In the genomic region with DNA sequence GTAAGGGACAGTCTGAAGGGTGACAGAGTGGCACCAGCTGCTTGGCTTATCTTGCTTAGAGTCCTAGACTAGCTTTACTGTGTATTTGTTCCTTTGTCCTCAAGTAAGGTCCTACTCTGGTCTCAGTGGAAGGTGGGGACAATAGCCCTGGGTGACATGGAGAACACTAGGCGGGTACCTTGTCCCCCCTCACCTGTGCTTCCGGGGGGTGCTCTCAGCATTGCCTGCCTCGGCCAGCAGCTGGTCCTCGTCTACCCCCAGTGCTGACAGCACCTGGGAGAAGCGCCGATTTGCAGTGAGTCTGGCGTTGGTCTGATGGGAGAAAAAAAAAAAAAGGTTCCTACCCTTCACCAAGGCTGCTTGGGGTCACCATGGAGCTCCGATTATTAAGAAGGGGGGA, we compare ENCODE assay signal across 9 mouse cellular contexts. TPM values are rescaled to one million over a fixed set of nuclear protein-coding genes. Genes with fewer than 3 reads are reported as not detected.
DNase-seq lines count a peak whose midpoint lies in the region; ATAC-seq and TF ChIP-seq lines count a peak whose summit lies in the region.
"Had no signal": no experiment of that assay in that cellular context is flagged by ENCODE, and none has a peak within 500 bp of the region (broad histone marks: within the 10 kb centered on the region; RNA-seq: fewer than 3 reads in every experiment).

No protein-coding gene starts in this region.

- H3K27ac ChIP-seq in hindbrain, embryonic 10.5 days, result peak overlapping the region; percentile 93; the same call in 1 of the 2 replicates
- no peak overlapping the region for H3K27ac ChIP-seq in hindbrain, embryonic 16.5 days (ENCODE audit: low read depth, low read length)
- no peak overlapping the region for H3K27ac ChIP-seq in ES-Bruce4 (ENCODE audit: insufficient read depth, low read length)
- H3K27ac ChIP-seq in embryonic fibroblast, embryonic 13.5 days (ENCODE audit: insufficient read depth, low read length), result no peak overlapping the region
- peak overlapping the region; percentile 87 for H3K27ac ChIP-seq in liver, postnatal 0 days (ENCODE audit: low read depth)

- no peak for DNase-seq in hindbrain, embryonic 10.5 days (ENCODE audit: low spot score)
- peak; percentile 12 for DNase-seq in liver, postnatal 0 days
- no peak for DNase-seq in right cerebral cortex, adult 2 months (ENCODE audit: low spot score in 2 of 2)
- DNase-seq in gastrocnemius, adult 8-10 months (ENCODE audit: low spot score in 2 of 2), result no peak
- no peak for DNase-seq in right cerebral cortex, adult 18-20 months
- DNase-seq: cerebellum, adult 8-10 months had no signal

- H3K4me3 ChIP-seq in hindbrain, embryonic 10.5 days, result peak overlapping the region; percentile 100; the same call in 1 of the 2 replicates
- no peak overlapping the region for H3K4me3 ChIP-seq in hindbrain, embryonic 16.5 days (ENCODE audit: low read length)
- no peak overlapping the region for H3K4me3 ChIP-seq in ES-Bruce4 (ENCODE audit: low read depth, low read length)
- H3K4me3 ChIP-seq in embryonic fibroblast, embryonic 13.5 days (ENCODE audit: insufficient read depth, low read length), result 0 out of 2 replicates have a peak overlapping the region, but pooled peaks have one; percentile 81
- H3K4me3 ChIP-seq in liver, postnatal 0 days (ENCODE audit: low read depth, low read length), result peak overlapping the region; percentile 85

- no peaks in the 10 kb centered on the region for H3K9me3 ChIP-seq in hindbrain, embryonic 10.5 days
- no peaks in the 10 kb centered on the region for H3K9me3 ChIP-seq in hindbrain, embryonic 16.5 days (ENCODE audit: control insufficient read depth, low read length)
- no peaks in the 10 kb centered on the region for H3K9me3 ChIP-seq in ES-Bruce4 (replicated peaks; ENCODE audit: control insufficient read depth, insufficient read depth, low read length, poor library complexity, severe bottlenecking)
- H3K9me3 ChIP-seq in liver, postnatal 0 days (ENCODE audit: low read length), result no peaks in the 10 kb centered on the region

- no peak for ATAC-seq in hindbrain, embryonic 16.5 days
- ATAC-seq in liver, postnatal 0 days, result no peak

- H3K4me2 ChIP-seq in hindbrain, embryonic 16.5 days (ENCODE audit: low read length), result no peak overlapping the region; the same call in none of the 2 replicates
- peak overlapping the region; percentile 77 for H3K4me2 ChIP-seq in liver, postnatal 0 days (ENCODE audit: low read depth, low read length)

- peaks cover 41% of the 10 kb centered on the region for H3K4me1 ChIP-seq in hindbrain, embryonic 10.5 days (replicated peaks)
- peaks cover 28% of the 10 kb centered on the region for H3K4me1 ChIP-seq in hindbrain, embryonic 16.5 days (ENCODE audit: control insufficient read depth, insufficient read depth, low read depth, low read length)
- no peaks in the 10 kb centered on the region for H3K4me1 ChIP-seq in ES-Bruce4 (ENCODE audit: control insufficient read depth, insufficient read depth, low read length)
- no peaks in the 10 kb centered on the region for H3K4me1 ChIP-seq in embryonic fibroblast, embryonic 13.5 days (ENCODE audit: control insufficient read depth, insufficient read depth, low read length)
- peaks cover 36% of the 10 kb centered on the region for H3K4me1 ChIP-seq in liver, postnatal 0 days (ENCODE audit: insufficient read depth)

- peaks cover 10% of the 10 kb centered on the region for H3K36me3 ChIP-seq in hindbrain, embryonic 10.5 days
- no peaks in the 10 kb centered on the region; the same call in 1 of the 2 replicates for H3K36me3 ChIP-seq in hindbrain, embryonic 16.5 days (ENCODE audit: control insufficient read depth, insufficient read depth, low read length)
- no peaks in the 10 kb centered on the region for H3K36me3 ChIP-seq in ES-Bruce4 (ENCODE audit: control insufficient read depth, insufficient read depth, low read length, poor library complexity, severe bottlenecking)
- H3K36me3 ChIP-seq in liver, postnatal 0 days (replicated peaks; ENCODE audit: insufficient read depth, low read length), result peaks cover 5% of the 10 kb centered on the region

- H3K27me3 ChIP-seq in hindbrain, embryonic 10.5 days (ENCODE audit: insufficient read depth, poor library complexity, severe bottlenecking), result no peaks in the 10 kb centered on the region
- no peaks in the 10 kb centered on the region for H3K27me3 ChIP-seq in hindbrain, embryonic 16.5 days (replicated peaks; ENCODE audit: control insufficient read depth, insufficient read depth, low read length)
- H3K27me3 ChIP-seq in ES-Bruce4 (ENCODE audit: control insufficient read depth, insufficient read depth, low read length, poor library complexity, severe bottlenecking), result no peaks in the 10 kb centered on the region
- no peaks in the 10 kb centered on the region for H3K27me3 ChIP-seq in liver, postnatal 0 days (ENCODE audit: insufficient read depth, low read length)

- TF ChIP-seq POLR2A in ES-Bruce4 (IDR thresholded peaks at IDR 0.05; ENCODE audit: insufficient read depth, low read length), result no peak
- no peak for TF ChIP-seq POLR2A in embryonic fibroblast, embryonic 13.5 days (IDR thresholded peaks at IDR 0.05; ENCODE audit: low read depth, low read length)

- no peak for TF ChIP-seq CTCF in ES-Bruce4 (IDR thresholded peaks at IDR 0.05; ENCODE audit: low read depth, low read length)
- no peak for TF ChIP-seq CTCF in embryonic fibroblast, embryonic 13.5 days (IDR thresholded peaks at IDR 0.05; ENCODE audit: borderline replicate concordance, insufficient read depth, low read length)
- TF ChIP-seq CTCF in liver, postnatal 0 days (IDR thresholded peaks at IDR 0.05; ENCODE audit: low read depth), result no peak

- WGBS in hindbrain, embryonic 10.5 days, result 89% methylated on average over 8 of the region's 8 CpGs
- WGBS in hindbrain, embryonic 16.5 days, result 85% methylated on average over 8 of the region's 8 CpGs
- 63% methylated on average over 8 of the region's 8 CpGs for WGBS in liver, postnatal 0 days (ENCODE audit: insufficient replicate concordance)

- H3K9ac ChIP-seq in hindbrain, embryonic 16.5 days (ENCODE audit: low read depth, low read length), result no peak overlapping the region
- H3K9ac ChIP-seq in ES-Bruce4 (ENCODE audit: low read depth, poor library complexity, severe bottlenecking), result peak overlapping the region; percentile 78
- H3K9ac ChIP-seq in liver, postnatal 0 days (replicated peaks), result peak overlapping the region; percentile 90

- TF ChIP-seq EP300 in ES-Bruce4 (IDR thresholded peaks at IDR 0.05; ENCODE audit: insufficient read depth, low read depth, low read length), result no peak
- no peak for TF ChIP-seq EP300 in liver, postnatal 0 days (IDR thresholded peaks at IDR 0.05; ENCODE audit: low read depth)

RNA-seq across cellular contexts. Expression of a gene that starts 1.9 kb away (rescaled TPM):
- polyA plus RNA-seq in hindbrain, embryonic 10.5 days (2016; fragmentation: Nextera tagmentation; extraction: Ambion mirVana), result 82.7 and 93.2 TPM in 2 replicates
- 58.8 and 66.0 TPM in 2 replicates for polyA plus RNA-seq in hindbrain, embryonic 16.5 days (2015; fragmentation: Nextera tagmentation; extraction: Ambion mirVana)
- polyA plus RNA-seq in ES-Bruce4 (2011; ENCODE audit: insufficient read depth, insufficient read length, low read depth, missing spikeins), result 49.1 and 67.8 TPM in 2 replicates
- polyA plus RNA-seq in embryonic fibroblast, embryonic 13.5 days (2011; ENCODE audit: insufficient read length, low read depth, missing spikeins), result 34.7 and 35.3 TPM in 2 replicates
- 20.8 and 24.0 TPM in 2 replicates for polyA plus RNA-seq in liver, postnatal 0 days (2015; fragmentation: Nextera tagmentation; extraction: Ambion mirVana)
- total RNA-seq in gastrocnemius, adult 8-10 months (2022), result 10 to 100 TPM; 40.2 to 52.1 (median 45.3) TPM

RNA-seq across cellular contexts. Expression of a gene that starts 11.9 kb away (rescaled TPM):
- polyA plus RNA-seq in hindbrain, embryonic 10.5 days (2016; fragmentation: Nextera tagmentation; extraction: Ambion mirVana), result 0.44 and 0.58 TPM in 2 replicates
- polyA plus RNA-seq in hindbrain, embryonic 16.5 days (2015; fragmentation: Nextera tagmentation; extraction: Ambion mirVana), result 0.36 TPM in 1 of 2 replicates, not detected in the other
- 0.49 TPM in 1 of 2 replicates, not detected in the other for polyA plus RNA-seq in ES-Bruce4 (2011; ENCODE audit: insufficient read depth, insufficient read length, low read depth, missing spikeins)
- polyA plus RNA-seq in embryonic fibroblast, embryonic 13.5 days (2011; ENCODE audit: insufficient read length, low read depth, missing spikeins), result not detected in 2 replicates
- 0.14 TPM in 1 of 2 replicates, not detected in the other for polyA plus RNA-seq in liver, postnatal 0 days (2015; fragmentation: Nextera tagmentation; extraction: Ambion mirVana)
- total RNA-seq in gastrocnemius, adult 8-10 months (2022), result 1 to 10 TPM in 3 of 4 experiments, under 1 TPM in 1; 0.96 to 2.4 (median 2.0) TPM

RNA-seq across cellular contexts. Expression of a gene that starts 23.4 kb away (rescaled TPM):
- polyA plus RNA-seq in hindbrain, embryonic 10.5 days (2016; fragmentation: Nextera tagmentation; extraction: Ambion mirVana), result 539 and 565 TPM in 2 replicates
- 315 and 333 TPM in 2 replicates for polyA plus RNA-seq in hindbrain, embryonic 16.5 days (2015; fragmentation: Nextera tagmentation; extraction: Ambion mirVana)
- polyA plus RNA-seq in ES-Bruce4 (2011; ENCODE audit: insufficient read depth, insufficient read length, low read depth, missing spikeins), result 370 and 395 TPM in 2 replicates
- polyA plus RNA-seq in embryonic fibroblast, embryonic 13.5 days (2011; ENCODE audit: insufficient read length, low read depth, missing spikeins), result 149 and 154 TPM in 2 replicates
- polyA plus RNA-seq in liver, postnatal 0 days (2015; fragmentation: Nextera tagmentation; extraction: Ambion mirVana), result 158 and 164 TPM in 2 replicates
- total RNA-seq in gastrocnemius, adult 8-10 months (2022), result 100 to 1,000 TPM; 122 to 146 (median 135) TPM

RNA-seq across cellular contexts. Expression of a gene that starts 23.9 kb away (rescaled TPM):
- 84.2 and 90.5 TPM in 2 replicates for polyA plus RNA-seq in hindbrain, embryonic 10.5 days (2016; fragmentation: Nextera tagmentation; extraction: Ambion mirVana)
- polyA plus RNA-seq in hindbrain, embryonic 16.5 days (2015; fragmentation: Nextera tagmentation; extraction: Ambion mirVana), result 40.6 and 44.4 TPM in 2 replicates
- polyA plus RNA-seq in ES-Bruce4 (2011; ENCODE audit: insufficient read depth, insufficient read length, low read depth, missing spikeins), result 33.1 and 36.6 TPM in 2 replicates
- polyA plus RNA-seq in embryonic fibroblast, embryonic 13.5 days (2011; ENCODE audit: insufficient read length, low read depth, missing spikeins), result 19.5 and 26.6 TPM in 2 replicates
- polyA plus RNA-seq in liver, postnatal 0 days (2015; fragmentation: Nextera tagmentation; extraction: Ambion mirVana), result 19.3 and 25.0 TPM in 2 replicates
- 10 to 100 TPM; 16.3 to 18.8 (median 17.9) TPM for total RNA-seq in gastrocnemius, adult 8-10 months (2022)

RNA-seq across cellular contexts. Expression of a gene that starts 34.4 kb away (rescaled TPM):
- polyA plus RNA-seq in hindbrain, embryonic 10.5 days (2016; fragmentation: Nextera tagmentation; extraction: Ambion mirVana), result 223 and 271 TPM in 2 replicates
- 301 and 318 TPM in 2 replicates for polyA plus RNA-seq in hindbrain, embryonic 16.5 days (2015; fragmentation: Nextera tagmentation; extraction: Ambion mirVana)
- 138 and 154 TPM in 2 replicates for polyA plus RNA-seq in ES-Bruce4 (2011; ENCODE audit: insufficient read depth, insufficient read length, low read depth, missing spikeins)
- 152 and 169 TPM in 2 replicates for polyA plus RNA-seq in embryonic fibroblast, embryonic 13.5 days (2011; ENCODE audit: insufficient read length, low read depth, missing spikeins)
- polyA plus RNA-seq in liver, postnatal 0 days (2015; fragmentation: Nextera tagmentation; extraction: Ambion mirVana), result 71.5 and 74.2 TPM in 2 replicates
- 100 to 1,000 TPM; 727 to 752 (median 743) TPM for total RNA-seq in gastrocnemius, adult 8-10 months (2022)

Comparison
In these comparisons a context has a peak if more than half of its experiments do, and no peak if none do; other contexts are left out.
1. H3K27ac ChIP-seq: peak in hindbrain, embryonic 10.5 days (single experiment) and liver, postnatal 0 days (single experiment); none in hindbrain, embryonic 16.5 days (single experiment), ES-Bruce4 (single experiment) and embryonic fibroblast, embryonic 13.5 days (single experiment).
2. H3K4me3 ChIP-seq: peak in hindbrain, embryonic 10.5 days (single experiment), embryonic fibroblast, embryonic 13.5 days (single experiment) and liver, postnatal 0 days (single experiment); none in hindbrain, embryonic 16.5 days (single experiment) and ES-Bruce4 (single experiment).